Mouse (Mus musculus): ENCODE measurements at regions not wholly inside any gene's neighbourhood (a gene's known extent, or its start where the extent isn't known, plus 50 kb on each side); places are given as distances from the start of the nearest gene placed in this dataset.

DNA sequence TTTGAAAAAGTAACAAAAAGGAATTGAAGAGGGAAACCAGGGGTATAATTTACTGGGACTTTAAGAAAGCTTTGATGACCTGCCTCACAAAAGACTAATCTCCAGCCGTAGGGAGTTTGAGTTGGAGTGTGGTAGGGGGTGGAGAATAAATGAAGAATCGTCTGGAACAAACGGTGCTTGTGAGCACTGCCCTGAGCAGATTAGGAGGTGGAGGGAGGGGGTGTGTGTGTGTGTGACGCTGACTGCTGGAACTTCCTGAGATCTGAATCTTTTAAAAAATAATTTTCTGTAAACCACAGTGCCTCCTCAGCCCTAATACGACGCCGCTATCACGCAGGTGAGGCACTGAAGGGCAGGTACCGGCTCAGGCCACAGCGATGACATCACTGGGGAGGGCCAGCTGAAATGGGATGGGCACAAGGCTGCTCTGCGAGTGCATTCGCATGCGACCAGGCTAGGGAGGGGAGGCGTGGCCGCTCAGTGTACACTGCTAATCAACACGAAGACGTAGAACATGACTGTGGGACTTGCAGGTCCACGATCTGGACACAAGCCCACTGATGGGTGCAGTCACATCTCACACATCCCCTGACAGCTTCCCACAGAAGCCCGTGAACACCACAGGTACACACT lies 395.4 kb downstream of the Zfp536 start:
- DNase-seq (ENCODE audit: low read depth, low spot score): no peak

DNA sequence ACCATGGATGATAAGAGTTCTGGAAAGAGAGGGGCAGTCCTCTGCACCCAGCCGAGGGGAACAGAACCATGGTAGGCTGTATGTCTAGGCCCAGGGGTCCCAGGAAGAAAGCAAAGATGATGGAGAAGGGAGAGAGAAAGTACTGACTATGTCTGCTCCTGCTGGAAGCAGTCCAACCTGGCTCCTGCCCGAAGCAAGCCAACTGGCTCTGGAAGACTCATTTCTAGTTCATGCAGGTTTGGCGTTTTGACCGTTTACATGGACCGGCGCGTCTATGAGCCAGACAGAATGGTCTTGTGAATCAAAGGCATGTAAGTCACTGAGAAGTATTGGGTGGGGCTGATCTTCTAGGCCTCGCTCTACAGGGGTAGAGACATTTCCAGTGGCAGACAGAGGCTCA lies 385.6 kb downstream of the Zfp536 start:
- no peak for DNase-seq (ENCODE audit: low read depth, low spot score)

DNA sequence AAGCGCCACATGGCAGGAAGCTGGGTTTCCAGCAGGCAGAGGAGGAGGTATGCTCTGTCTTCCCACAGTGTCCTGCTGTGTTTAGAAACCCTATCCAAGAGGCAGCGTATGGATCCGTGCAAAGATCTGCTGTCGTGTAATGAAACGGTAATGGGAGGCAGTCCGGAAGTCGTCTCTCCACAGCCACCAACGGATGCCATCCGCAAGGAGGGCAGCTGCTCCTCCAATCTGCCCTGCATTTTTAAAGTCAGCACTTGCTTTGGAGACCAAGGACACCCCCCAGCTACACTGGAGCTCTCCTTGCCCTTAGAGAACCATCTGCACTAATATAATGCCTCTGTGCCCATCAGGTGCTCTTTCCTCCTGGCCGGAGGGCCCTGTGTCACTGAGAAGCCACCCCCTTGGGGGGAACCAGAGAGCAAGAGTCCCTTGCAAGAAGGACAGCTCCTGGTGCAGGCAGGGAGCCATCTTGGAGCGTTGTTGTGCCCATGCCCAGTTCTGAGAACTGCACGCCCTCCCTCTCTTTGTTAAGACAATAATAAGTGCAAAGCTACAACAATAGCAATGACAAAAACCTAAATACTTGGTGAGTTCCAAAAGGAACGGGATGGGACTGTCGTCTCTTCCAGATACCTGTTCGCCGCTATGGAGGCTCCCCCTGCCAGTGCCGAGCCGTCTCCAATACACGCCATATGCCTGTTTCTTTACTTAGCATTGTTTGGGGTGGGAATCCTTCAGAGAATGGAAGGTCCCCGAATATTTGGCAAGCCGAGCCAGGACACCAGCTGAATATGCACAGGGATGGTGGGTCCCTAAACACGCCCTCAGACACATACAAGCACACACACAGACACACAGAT lies 384.4 kb downstream of the Zfp536 start:
- no peak for DNase-seq (ENCODE audit: low read depth, low spot score)

DNA sequence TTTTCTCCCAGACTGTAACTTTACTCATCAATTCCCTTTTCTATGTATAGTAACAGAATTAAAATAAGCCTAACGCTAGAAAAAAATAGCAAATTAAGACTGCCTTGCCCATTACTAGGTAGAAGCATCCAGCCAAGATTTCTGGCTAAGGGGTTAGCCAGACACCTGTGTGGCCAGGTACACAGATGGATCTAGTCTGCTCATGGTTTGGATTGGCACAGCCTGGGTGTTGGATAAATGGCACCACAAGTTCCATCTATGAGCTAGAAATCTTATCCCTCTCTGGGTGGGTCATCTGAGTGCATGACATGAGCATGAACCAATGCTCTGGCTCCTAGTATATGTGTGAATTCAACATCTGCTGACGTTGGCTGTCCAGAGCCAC lies 383.7 kb downstream of the Zfp536 start:
- DNase-seq (ENCODE audit: low read depth, low spot score): no peak

DNA sequence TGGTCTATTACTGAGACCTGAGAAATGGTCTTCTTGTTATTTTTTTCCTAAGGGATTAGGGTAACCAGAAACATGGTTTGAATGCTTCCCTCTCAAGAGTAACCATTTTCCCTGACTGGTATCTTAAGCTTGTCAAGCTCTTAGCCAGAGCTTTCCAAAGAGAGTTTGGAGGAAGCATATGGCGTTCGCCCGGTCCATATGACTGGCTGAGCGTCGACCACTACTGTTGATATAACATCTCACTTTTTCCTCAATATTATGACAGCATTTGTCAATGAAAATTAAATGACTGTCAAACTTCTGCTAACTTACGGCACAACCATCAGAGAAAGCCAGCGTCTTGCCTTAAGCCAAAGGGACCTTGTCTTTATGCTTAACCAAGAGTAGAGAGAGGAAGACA lies 383.2 kb downstream of the Zfp536 start:
- no peak for DNase-seq (ENCODE audit: low read depth, low spot score)

DNA sequence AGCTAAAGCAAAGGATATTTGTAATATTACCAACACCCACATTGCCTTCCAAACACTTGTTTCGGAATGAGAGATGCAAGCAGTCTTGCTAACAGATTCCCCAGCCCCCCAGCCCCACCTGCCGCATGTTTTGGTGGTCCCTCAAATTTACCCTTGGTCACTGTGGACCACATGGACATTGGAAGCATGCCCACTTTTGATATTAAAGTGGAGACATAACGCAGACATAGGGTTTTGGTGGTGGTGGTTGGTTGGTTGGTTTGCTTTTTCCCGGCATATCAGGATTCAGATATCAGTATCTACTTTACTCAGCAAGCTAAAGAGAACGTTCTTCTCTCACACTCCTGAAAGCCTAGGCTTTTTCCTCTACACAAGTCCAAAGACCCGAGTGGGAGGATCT lies 381.3 kb downstream of the Zfp536 start:
- no peak for DNase-seq (ENCODE audit: low read depth, low spot score)

DNA sequence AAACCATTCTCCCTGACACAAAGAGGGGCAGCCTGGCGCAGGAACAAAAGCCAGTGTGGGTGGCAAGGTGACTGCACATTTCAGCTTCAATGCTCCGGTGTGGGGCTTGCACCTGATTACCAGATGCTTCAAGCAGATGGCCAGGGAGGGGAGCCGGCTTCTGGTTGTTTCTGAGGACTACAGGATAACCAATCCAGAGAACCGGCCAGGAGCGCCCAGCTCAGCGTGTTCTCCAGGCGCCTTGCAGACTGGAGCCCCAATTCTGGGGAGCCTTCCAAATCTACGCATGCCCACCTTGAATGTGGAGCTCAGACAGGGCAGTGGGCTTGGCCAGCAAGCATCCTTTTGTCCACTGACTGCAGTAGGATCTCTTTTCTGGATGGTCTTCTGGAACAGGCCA lies 380.8 kb downstream of the Zfp536 start:
- DNase-seq (ENCODE audit: low read depth, low spot score): no peak

DNA sequence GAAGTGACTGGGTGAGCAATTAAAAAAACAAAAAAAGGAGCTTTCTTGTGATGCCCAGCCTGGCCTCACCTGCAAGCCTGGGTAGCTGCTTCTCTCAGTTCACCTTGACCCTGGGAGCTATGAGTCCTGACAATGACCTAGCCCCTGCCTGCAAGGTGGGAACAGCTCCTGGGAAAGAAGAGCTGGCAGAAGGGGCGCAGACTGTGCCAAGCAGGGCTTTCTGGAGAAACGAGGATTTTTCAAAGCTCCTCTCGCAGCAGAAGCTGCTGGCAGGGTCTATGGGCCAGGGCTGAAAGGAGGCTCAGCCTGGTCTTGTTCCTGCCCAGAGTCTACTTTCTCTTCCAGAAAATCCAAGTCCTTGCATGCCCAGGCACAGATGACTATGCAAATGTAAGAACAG lies 380.4 kb downstream of the Zfp536 start:
- no peak for DNase-seq (ENCODE audit: low read depth, low spot score)

DNA sequence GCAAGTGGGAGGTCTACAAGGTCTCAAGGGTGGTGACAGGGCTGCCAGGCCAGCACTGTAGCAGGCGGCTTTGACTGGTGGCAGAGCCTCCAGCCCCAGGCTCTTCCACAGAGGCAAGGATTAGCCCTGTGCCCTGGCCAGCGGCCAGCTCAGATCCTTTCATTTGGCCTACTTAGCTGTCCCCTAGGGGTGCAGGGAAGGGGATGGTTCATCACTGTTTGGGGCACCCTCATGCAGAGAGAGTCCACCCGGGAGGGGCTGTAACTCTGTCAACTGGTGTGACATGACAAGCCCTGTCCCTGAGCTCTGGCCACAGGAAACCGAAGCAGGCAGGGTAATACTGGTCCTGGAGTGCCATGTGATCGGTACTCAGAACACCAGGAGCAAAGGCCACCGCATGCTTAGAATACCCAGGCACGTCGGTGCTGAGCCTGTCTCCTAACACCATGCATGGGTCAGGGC lies 378.4 kb downstream of the Zfp536 start:
- no peak for DNase-seq (ENCODE audit: low read depth, low spot score)

DNA sequence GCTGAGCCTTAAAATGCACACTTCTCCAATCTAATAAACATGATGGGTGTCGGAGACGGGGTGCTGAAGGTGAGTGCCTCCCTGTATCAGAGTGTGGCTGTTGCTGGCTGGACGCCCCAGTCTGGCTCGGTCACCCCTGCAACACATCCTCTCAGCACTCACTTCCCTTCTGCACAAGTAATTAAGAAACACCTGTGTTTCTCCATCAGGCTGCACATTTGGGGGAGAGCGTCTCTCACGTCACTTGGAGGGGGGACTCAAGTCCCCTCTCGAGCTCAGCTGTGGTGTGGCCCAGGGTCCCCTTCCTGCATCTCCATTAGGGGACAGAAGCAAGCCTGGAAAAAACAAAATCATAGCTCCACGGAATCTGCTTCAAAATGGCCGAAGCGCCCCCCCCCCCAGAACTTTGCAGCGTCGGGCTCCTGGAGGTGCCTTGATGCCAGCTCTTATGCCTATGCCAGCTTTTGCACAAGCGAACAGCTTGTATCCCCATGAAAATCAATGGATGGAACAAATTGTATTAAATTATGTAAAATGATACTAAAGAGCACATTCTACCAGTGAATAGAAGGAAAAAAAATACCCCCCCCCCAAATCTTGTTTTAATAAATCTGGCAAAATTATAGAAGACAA lies 377.4 kb downstream of the Zfp536 start:
- no peak for DNase-seq (ENCODE audit: low read depth, low spot score)

DNA sequence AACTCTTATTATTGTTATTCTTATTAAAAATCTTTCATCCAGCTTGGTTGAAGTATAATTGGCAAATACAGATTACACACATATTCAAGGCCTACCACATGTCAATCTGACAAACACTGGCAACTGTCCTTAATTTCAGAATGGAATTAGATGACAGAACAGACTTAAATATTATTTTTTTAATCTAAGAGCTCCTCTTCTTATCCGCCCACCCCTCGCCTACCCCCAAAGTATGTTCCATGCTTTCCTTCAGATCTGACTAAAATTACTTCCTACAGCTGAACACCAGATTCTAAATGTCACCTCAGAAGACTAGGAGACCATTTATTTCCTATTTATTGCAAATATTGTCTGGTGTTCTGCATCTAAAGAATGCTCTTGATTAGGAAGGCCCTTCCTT lies 370.0 kb downstream of the Zfp536 start:
- no peak for DNase-seq (ENCODE audit: low read depth, low spot score)

DNA sequence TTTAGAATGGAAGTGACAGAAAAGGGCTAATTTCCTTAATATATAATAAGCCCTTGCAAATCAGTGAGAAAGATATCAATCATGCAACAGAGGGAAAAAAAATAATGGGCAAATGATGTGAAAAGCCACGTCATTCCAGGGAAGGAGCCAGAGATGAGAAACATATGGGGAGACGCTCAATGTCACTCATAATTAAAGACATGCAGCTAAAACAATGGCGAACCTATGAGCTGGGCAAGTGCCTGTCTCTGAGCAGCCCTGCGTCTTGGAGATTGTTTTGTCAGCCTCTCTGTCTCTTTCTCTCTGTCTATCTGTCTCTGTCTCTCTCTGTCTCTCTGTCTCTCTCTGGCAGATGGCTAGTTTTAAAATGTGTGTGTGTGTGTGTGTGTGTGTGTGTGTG lies 360.1 kb downstream of the Zfp536 start:
- no peak for DNase-seq (ENCODE audit: low read depth, low spot score)

DNA sequence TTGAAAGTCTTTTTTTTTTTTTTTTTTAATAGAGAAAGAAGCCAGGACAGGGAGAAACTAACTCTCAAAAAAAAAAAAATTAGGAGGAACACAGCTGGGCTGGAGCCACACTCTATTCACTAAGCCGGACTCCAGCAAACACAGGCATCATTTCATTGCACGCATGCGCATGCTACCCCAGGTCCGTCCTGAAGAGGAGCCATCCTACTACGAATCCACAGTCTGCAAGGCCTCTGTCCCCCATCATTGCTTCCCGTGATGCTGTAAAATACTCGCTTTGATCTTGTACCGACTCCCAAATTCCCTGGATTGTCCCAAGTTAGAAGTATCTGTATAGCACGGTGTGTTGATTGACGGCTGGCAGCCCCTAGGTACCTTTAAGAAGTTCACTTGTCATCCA lies 351.7 kb downstream of the Zfp536 start:
- no peak for DNase-seq (ENCODE audit: low read depth, low spot score)
